Mouse (Mus musculus): ENCODE measurements at regions not wholly inside any gene's neighbourhood (a gene's known extent, or its start where the extent isn't known, plus 50 kb on each side); places are given as distances from the start of the nearest gene placed in this dataset.

DNA sequence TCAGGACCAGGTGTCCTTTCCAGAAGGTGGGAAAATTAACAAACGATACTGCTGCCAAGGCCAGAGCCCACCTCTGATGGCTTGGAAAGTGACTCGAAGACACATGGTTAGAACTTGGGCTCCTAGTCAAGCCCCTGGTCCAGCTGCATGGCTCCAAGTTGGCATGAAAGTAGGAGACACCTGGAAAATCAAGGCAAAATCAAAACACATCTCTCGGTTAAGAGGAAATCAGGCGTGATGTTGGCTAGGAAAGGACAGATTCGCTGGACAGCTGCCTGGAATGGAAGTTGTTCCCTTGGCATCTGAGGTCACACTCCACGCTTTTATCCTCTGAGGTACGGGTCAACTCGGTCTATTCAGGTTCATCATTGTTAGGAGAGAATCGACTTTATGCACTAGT is 150.3 kb upstream of the Crim1 start:
- no peaks in the 10 kb centered on the region for H3K27me3 ChIP-seq (ENCODE audit: control insufficient read depth, insufficient read depth, low read length, poor library complexity, severe bottlenecking)

DNA sequence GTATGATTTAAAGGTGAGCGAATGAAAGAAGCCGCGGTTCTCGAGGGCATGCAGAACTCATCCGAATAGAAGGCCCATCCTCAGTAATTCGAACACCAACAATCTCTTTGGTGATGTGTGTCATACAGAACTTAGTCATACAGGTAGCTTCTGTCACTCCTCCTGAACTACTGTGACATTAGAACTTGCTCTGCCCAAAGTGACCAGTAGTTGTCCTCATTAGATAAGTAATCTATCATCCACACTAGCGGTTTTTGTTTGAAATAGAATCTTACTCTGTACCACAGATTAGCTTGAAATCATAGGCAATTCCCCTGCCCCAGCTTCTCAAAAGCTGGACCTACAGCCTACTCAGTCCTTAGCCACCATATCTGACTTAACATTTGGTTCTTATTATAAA is 149.8 kb upstream of the Crim1 start:
- Histone ChIP-seq H3K9ac (ENCODE audit: low read depth, poor library complexity, severe bottlenecking) (no peak overlapping the region), H3K36me3 (ENCODE audit: control insufficient read depth, insufficient read depth, low read length, poor library complexity, severe bottlenecking) (no peaks in the 10 kb centered on the region), H3K4me1 (ENCODE audit: control insufficient read depth, insufficient read depth, low read length) (no peaks in the 10 kb centered on the region), H3K4me3 (ENCODE audit: low read depth, low read length) (no peak overlapping the region), H3K27ac (ENCODE audit: insufficient read depth, low read length) (no peak overlapping the region), H3K27me3 (ENCODE audit: control insufficient read depth, insufficient read depth, low read length, poor library complexity, severe bottlenecking) (no peaks in the 10 kb centered on the region), H3K9me3 (replicated peaks; ENCODE audit: control insufficient read depth, insufficient read depth, low read length, poor library complexity, severe bottlenecking) (no peaks in the 10 kb centered on the region)
- no peak for TF ChIP-seq CTCF (IDR thresholded peaks at IDR 0.05; ENCODE audit: low read depth, low read length)
- no peak for TF ChIP-seq POLR2A (IDR thresholded peaks at IDR 0.05; ENCODE audit: insufficient read depth, low read length)
- no peak for TF ChIP-seq EP300 (IDR thresholded peaks at IDR 0.05; ENCODE audit: insufficient read depth, low read depth, low read length)

More for the DNA sequence above, 150.3 kb upstream of the Crim1 start:
- Histone ChIP-seq H3K9ac (ENCODE audit: low read depth, poor library complexity, severe bottlenecking) (no peak overlapping the region), H3K36me3 (ENCODE audit: control insufficient read depth, insufficient read depth, low read length, poor library complexity, severe bottlenecking) (no peaks in the 10 kb centered on the region), H3K4me1 (ENCODE audit: control insufficient read depth, insufficient read depth, low read length) (no peaks in the 10 kb centered on the region), H3K27ac (ENCODE audit: insufficient read depth, low read length) (no peak overlapping the region), H3K9me3 (replicated peaks; ENCODE audit: control insufficient read depth, insufficient read depth, low read length, poor library complexity, severe bottlenecking) (no peaks in the 10 kb centered on the region), H3K4me3 (ENCODE audit: low read depth, low read length) (no peak overlapping the region)
- TF ChIP-seq POLR2A (IDR thresholded peaks at IDR 0.05; ENCODE audit: insufficient read depth, low read length), result no peak
- TF ChIP-seq CTCF (IDR thresholded peaks at IDR 0.05; ENCODE audit: low read depth, low read length), result no peak
- TF ChIP-seq EP300 (IDR thresholded peaks at IDR 0.05; ENCODE audit: insufficient read depth, low read depth, low read length), result no peak

DNA sequence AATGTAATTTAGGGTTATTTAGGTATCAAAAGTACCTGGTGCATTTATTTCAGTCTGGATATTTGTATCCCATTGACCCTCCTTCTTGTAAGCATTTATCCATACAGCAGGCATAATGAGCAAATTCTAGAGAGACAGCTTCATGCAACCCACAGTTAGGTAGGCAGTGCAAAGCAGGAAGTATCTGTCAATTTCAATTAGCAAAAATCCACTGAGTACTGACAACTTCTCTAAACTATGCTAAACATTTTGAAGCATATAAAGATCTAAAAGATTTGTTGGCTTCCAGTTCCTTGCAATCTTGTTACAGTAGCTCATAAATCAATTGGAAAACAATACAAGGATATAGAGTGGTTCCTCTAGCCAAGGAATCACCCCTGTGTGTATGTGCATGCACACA is 124.2 kb upstream of the Crim1 start:
- Histone ChIP-seq H3K9me3 (replicated peaks; ENCODE audit: control insufficient read depth, insufficient read depth, low read length, poor library complexity, severe bottlenecking) (peaks cover 4% of the 10 kb centered on the region; the same call in 1 of the 2 replicates), H3K36me3 (ENCODE audit: control insufficient read depth, insufficient read depth, low read length, poor library complexity, severe bottlenecking) (no peaks in the 10 kb centered on the region), H3K9ac (ENCODE audit: low read depth, poor library complexity, severe bottlenecking) (no peak overlapping the region), H3K4me3 (ENCODE audit: low read depth, low read length) (no peak overlapping the region), H3K27me3 (ENCODE audit: control insufficient read depth, insufficient read depth, low read length, poor library complexity, severe bottlenecking) (no peaks in the 10 kb centered on the region), H3K27ac (ENCODE audit: insufficient read depth, low read length) (no peak overlapping the region), H3K4me1 (ENCODE audit: control insufficient read depth, insufficient read depth, low read length) (no peaks in the 10 kb centered on the region)
- no peak for TF ChIP-seq EP300 (IDR thresholded peaks at IDR 0.05; ENCODE audit: insufficient read depth, low read depth, low read length)
- TF ChIP-seq POLR2A (IDR thresholded peaks at IDR 0.05; ENCODE audit: insufficient read depth, low read length), result no peak
- no peak for TF ChIP-seq CTCF (IDR thresholded peaks at IDR 0.05; ENCODE audit: low read depth, low read length)

DNA sequence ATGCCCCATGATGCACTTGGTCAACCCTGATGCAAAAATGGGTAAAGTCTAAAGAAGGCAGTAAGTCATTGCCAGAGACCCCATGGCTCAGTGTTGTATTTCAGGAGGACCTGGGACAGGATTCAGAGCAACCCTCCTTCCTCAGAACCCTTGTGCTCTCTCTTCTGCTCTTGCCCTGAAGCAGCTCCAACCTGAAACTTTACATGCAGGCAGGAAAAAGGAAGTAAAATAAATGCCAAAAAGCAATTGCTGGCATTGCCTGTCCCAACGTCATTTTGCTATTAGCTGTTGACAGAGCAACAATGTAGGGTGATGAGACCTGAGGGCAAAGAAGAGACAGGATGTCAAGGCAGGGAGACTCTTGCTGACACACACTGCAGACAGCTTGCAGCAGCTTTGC is 121.7 kb upstream of the Crim1 start:
- H3K27me3 ChIP-seq (ENCODE audit: control insufficient read depth, insufficient read depth, low read length, poor library complexity, severe bottlenecking), result no peaks in the 10 kb centered on the region
- no peak overlapping the region for H3K9ac ChIP-seq (ENCODE audit: low read depth, poor library complexity, severe bottlenecking)
- H3K4me1 ChIP-seq (ENCODE audit: control insufficient read depth, insufficient read depth, low read length), result no peaks in the 10 kb centered on the region
- no peak for TF ChIP-seq POLR2A (IDR thresholded peaks at IDR 0.05; ENCODE audit: insufficient read depth, low read length)
- no peak for TF ChIP-seq CTCF (IDR thresholded peaks at IDR 0.05; ENCODE audit: low read depth, low read length)
- TF ChIP-seq EP300 (IDR thresholded peaks at IDR 0.05; ENCODE audit: insufficient read depth, low read depth, low read length), result no peak
- H3K36me3 ChIP-seq (ENCODE audit: control insufficient read depth, insufficient read depth, low read length, poor library complexity, severe bottlenecking), result no peaks in the 10 kb centered on the region
- peaks cover 4% of the 10 kb centered on the region; the same call in 1 of the 2 replicates for H3K9me3 ChIP-seq (replicated peaks; ENCODE audit: control insufficient read depth, insufficient read depth, low read length, poor library complexity, severe bottlenecking)
- no peak overlapping the region for H3K4me3 ChIP-seq (ENCODE audit: low read depth, low read length)
- no peak overlapping the region for H3K27ac ChIP-seq (ENCODE audit: insufficient read depth, low read length)

DNA sequence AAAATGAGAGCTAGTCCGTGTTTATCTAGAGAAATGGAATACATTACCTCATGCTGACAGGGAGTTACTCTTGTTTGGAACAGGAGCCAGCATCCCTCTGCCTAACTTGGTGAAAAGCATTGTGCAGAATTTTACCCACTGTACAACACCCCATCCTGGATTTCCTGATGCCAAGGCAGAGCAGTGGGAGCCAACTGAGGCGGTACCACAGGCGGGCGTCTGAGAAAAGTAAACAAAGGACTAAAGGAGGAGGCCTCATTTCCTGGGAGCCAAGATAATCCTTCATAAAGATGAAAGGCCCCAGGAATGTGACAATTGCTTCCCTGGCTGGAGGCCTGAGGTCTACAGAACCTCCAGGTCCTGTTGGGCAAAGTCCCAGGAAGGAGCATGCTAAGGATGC is 115.6 kb upstream of the Crim1 start:
- Histone ChIP-seq H3K36me3 (ENCODE audit: control insufficient read depth, insufficient read depth, low read length, poor library complexity, severe bottlenecking) (no peaks in the 10 kb centered on the region), H3K27me3 (ENCODE audit: control insufficient read depth, insufficient read depth, low read length, poor library complexity, severe bottlenecking) (no peaks in the 10 kb centered on the region), H3K9me3 (replicated peaks; ENCODE audit: control insufficient read depth, insufficient read depth, low read length, poor library complexity, severe bottlenecking) (no peaks in the 10 kb centered on the region), H3K4me3 (ENCODE audit: low read depth, low read length) (no peak overlapping the region), H3K27ac (ENCODE audit: insufficient read depth, low read length) (no peak overlapping the region), H3K9ac (ENCODE audit: low read depth, poor library complexity, severe bottlenecking) (no peak overlapping the region), H3K4me1 (ENCODE audit: control insufficient read depth, insufficient read depth, low read length) (no peaks in the 10 kb centered on the region)
- TF ChIP-seq POLR2A (IDR thresholded peaks at IDR 0.05; ENCODE audit: insufficient read depth, low read length) (no peak), CTCF (IDR thresholded peaks at IDR 0.05; ENCODE audit: low read depth, low read length) (no peak), EP300 (IDR thresholded peaks at IDR 0.05; ENCODE audit: insufficient read depth, low read depth, low read length) (no peak)

DNA sequence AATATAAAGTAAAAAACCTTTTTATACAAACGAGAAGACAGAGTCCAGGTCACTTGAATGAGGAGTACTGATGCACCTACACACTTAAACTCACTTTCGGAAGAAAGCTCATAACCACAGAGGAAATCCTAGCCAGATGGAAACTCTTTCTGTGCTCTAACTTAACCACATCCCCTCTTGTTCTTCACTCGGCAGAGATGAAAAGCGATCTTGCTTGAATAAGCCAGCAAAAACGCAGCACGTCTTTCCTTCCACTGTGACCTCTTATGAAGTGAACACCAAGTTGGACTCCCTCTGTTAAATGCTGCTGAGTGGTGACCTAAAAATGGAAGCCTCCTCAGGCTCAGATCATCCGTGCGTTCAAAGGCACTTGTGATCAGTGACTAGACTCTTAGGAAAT is 113.1 kb upstream of the Crim1 start:
- Histone ChIP-seq H3K4me1 (ENCODE audit: control insufficient read depth, insufficient read depth, low read length) (no peaks in the 10 kb centered on the region), H3K9ac (ENCODE audit: low read depth, poor library complexity, severe bottlenecking) (no peak overlapping the region), H3K4me3 (ENCODE audit: low read depth, low read length) (no peak overlapping the region), H3K27me3 (ENCODE audit: control insufficient read depth, insufficient read depth, low read length, poor library complexity, severe bottlenecking) (no peaks in the 10 kb centered on the region), H3K36me3 (ENCODE audit: control insufficient read depth, insufficient read depth, low read length, poor library complexity, severe bottlenecking) (no peaks in the 10 kb centered on the region), H3K9me3 (replicated peaks; ENCODE audit: control insufficient read depth, insufficient read depth, low read length, poor library complexity, severe bottlenecking) (no peaks in the 10 kb centered on the region), H3K27ac (ENCODE audit: insufficient read depth, low read length) (no peak overlapping the region)
- no peak for TF ChIP-seq EP300 (IDR thresholded peaks at IDR 0.05; ENCODE audit: insufficient read depth, low read depth, low read length)
- no peak for TF ChIP-seq CTCF (IDR thresholded peaks at IDR 0.05; ENCODE audit: low read depth, low read length)
- TF ChIP-seq POLR2A (IDR thresholded peaks at IDR 0.05; ENCODE audit: insufficient read depth, low read length), result no peak

Measured in ES-Bruce4 (cell line).